ENCODE assay signal across 8 mouse cellular contexts in the genomic region with DNA sequence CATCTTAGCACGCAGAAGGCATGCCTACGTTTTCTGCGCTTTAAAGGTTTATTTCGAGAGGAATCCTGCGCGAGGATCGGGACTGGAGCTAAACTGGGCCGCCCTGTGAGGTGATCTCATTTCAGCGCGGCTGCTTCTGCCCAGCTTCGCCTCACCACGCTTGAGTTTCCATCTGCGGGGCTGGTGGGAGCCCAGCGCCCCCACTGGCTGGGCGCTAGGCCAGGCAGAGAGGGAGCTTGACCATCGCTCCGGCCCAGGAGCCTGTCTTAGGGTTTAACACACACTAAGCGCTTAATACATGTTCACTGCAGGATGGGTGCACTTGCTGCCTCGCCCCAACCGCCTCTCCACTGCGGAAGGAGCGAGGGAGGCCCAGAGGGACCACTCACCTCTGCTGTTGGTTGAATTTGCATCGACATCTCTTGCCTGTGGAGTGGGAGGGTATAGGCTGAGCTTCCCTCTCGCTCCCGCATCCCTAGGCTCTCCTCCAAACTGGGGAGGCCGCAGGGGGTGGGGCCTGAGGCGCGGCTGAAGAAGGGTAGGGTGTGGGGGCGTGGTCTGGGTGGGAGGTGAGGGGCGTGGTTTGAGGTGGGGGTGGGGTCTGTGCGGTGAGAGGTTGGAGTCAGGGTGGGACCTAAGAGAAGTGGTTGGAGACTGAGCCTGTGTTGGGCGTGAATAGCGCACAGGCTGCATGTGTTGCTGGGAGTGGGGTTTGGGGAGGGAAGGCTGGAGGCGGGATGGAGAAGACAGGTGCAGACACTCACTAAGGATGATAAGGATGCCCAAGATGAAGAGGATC. TPM values are rescaled to one million over a fixed set of nuclear protein-coding genes. Genes with fewer than 3 reads are reported as not detected.
DNase-seq lines count a peak whose midpoint lies in the region; ATAC-seq lines count a peak whose summit lies in the region.

No protein-coding gene starts in this region.

- in situ Hi-C loops in ES-E14 (cut with MboI; ENCODE audit: low sequenced_read_pairs in 2 of 2, unreplicated experiment in 2 of 2): no loop called here

- WGBS in embryonic facial prominence, embryonic 14.5 days: 2% methylated on average over 32 of the region's 34 CpGs
- WGBS in heart, embryonic 16.5 days: 3% methylated on average over 34 of the region's 34 CpGs
- WGBS in midbrain, embryonic 11.5 days: 1% methylated on average over 34 of the region's 34 CpGs
- 4% methylated on average over 34 of the region's 34 CpGs for WGBS in stomach, embryonic 16.5 days

- H3K4me3 ChIP-seq in ES-E14 (ENCODE audit: insufficient read depth in 1 of 2, low read depth in 1 of 2, low read length in 2 of 2, poor library complexity in 1 of 2, severe bottlenecking in 1 of 2): peak overlapping the region; percentile 35 to 42; a peak in 3 of 4 replicates
- H3K4me3 ChIP-seq in embryonic facial prominence, embryonic 14.5 days (ENCODE audit: low read depth, low read length): peak overlapping the region; percentile 32
- H3K4me3 ChIP-seq in heart, embryonic 16.5 days (ENCODE audit: low read length): peak overlapping the region; percentile 57
- no peak overlapping the region for H3K4me3 ChIP-seq in midbrain, embryonic 11.5 days (ENCODE audit: low read depth, low read length)
- peak overlapping the region; percentile 22 for H3K4me3 ChIP-seq in stomach, embryonic 16.5 days (replicated peaks; ENCODE audit: low read length)

- peak overlapping the region; percentile 49 for H3K4me2 ChIP-seq in embryonic facial prominence, embryonic 14.5 days (ENCODE audit: low read depth, low read length)
- H3K4me2 ChIP-seq in heart, embryonic 16.5 days (ENCODE audit: low read depth, low read length): peak overlapping the region; percentile 76
- peak overlapping the region; percentile 15 for H3K4me2 ChIP-seq in midbrain, embryonic 11.5 days
- peak overlapping the region; percentile 45 for H3K4me2 ChIP-seq in stomach, embryonic 16.5 days (ENCODE audit: low read depth, low read length)

- H3K4me1 ChIP-seq in ES-E14 (ENCODE audit: control insufficient read depth in 2 of 2, insufficient read depth in 2 of 2, low read length in 2 of 2, poor library complexity in 1 of 2): peaks cover 0 to 6% of the 10 kb centered on the region in 2 experiments; a peak in 1 of 4 replicates
- peaks cover 55% of the 10 kb centered on the region for H3K4me1 ChIP-seq in embryonic facial prominence, embryonic 14.5 days (ENCODE audit: control insufficient read depth, insufficient read depth, low read length)
- peaks cover 42% of the 10 kb centered on the region for H3K4me1 ChIP-seq in heart, embryonic 16.5 days (ENCODE audit: control insufficient read depth, insufficient read depth, low read length)
- H3K4me1 ChIP-seq in midbrain, embryonic 11.5 days (ENCODE audit: control insufficient read depth, insufficient read depth, low read length): peaks cover 32% of the 10 kb centered on the region
- H3K4me1 ChIP-seq in stomach, embryonic 16.5 days (ENCODE audit: control insufficient read depth, insufficient read depth, low read length): peaks cover 37% of the 10 kb centered on the region

- ATAC-seq in embryonic facial prominence, embryonic 14.5 days (ENCODE audit: low read depth): peak; percentile 22; the same call in 1 of the 2 replicates
- ATAC-seq in heart, embryonic 16.5 days (replicated peaks; ENCODE audit: extremely low read depth, insufficient read depth, low FRiP score): peak; percentile 4; the same call in 1 of the 2 replicates
- ATAC-seq in midbrain, embryonic 11.5 days (ENCODE audit: low FRiP score): peak; percentile 13
- peak; percentile 51; the same call in 1 of the 2 replicates for ATAC-seq in stomach, embryonic 16.5 days (ENCODE audit: insufficient read depth, low FRiP score)

- no peak overlapping the region for H3K27ac ChIP-seq in ES-E14 (ENCODE audit: insufficient read depth, low read depth, low read length, poor library complexity, severe bottlenecking)
- H3K27ac ChIP-seq in embryonic facial prominence, embryonic 14.5 days (replicated peaks; ENCODE audit: low read depth, low read length): no peak overlapping the region
- peak overlapping the region; percentile 4; the same call in 1 of the 2 replicates for H3K27ac ChIP-seq in heart, embryonic 16.5 days (ENCODE audit: low read length)
- H3K27ac ChIP-seq in midbrain, embryonic 11.5 days (ENCODE audit: low read depth, low read length): no peak overlapping the region
- H3K27ac ChIP-seq in stomach, embryonic 16.5 days (ENCODE audit: low read length): no peak overlapping the region

- H3K27me3 ChIP-seq in embryonic facial prominence, embryonic 14.5 days (replicated peaks; ENCODE audit: control insufficient read depth, insufficient read depth, low read length): peaks cover 47% of the 10 kb centered on the region
- H3K27me3 ChIP-seq in heart, embryonic 16.5 days (ENCODE audit: control insufficient read depth, insufficient read depth, low read length): peaks cover 26% of the 10 kb centered on the region
- H3K27me3 ChIP-seq in midbrain, embryonic 11.5 days (ENCODE audit: control insufficient read depth, insufficient read depth, low read length): peaks cover 53% of the 10 kb centered on the region
- peaks cover 45% of the 10 kb centered on the region for H3K27me3 ChIP-seq in stomach, embryonic 16.5 days (ENCODE audit: control insufficient read depth, insufficient read depth, low read length)

- peak; percentile 55 for DNase-seq in adrenal gland, postnatal 10 days
- no peak for DNase-seq in adrenal gland, postnatal 4 days (ENCODE audit: low spot score in 2 of 2)
- DNase-seq in ES-E14 (ENCODE audit: low read depth, low spot score): peak; percentile 79
- DNase-seq in embryonic facial prominence, embryonic 14.5 days (ENCODE audit: low spot score): peak; percentile 63
- DNase-seq in left cerebral cortex, postnatal 10 days (ENCODE audit: extremely low spot score in 1 of 2, low spot score in 2 of 2): peak; percentile 68 to 84
- DNase-seq in midbrain, embryonic 11.5 days (ENCODE audit: low spot score, missing footprints): no peak

- no peak overlapping the region for H3K9ac ChIP-seq in ES-E14 (ENCODE audit: insufficient read depth, low read depth, low read length, poor library complexity, severe bottlenecking)
- H3K9ac ChIP-seq in embryonic facial prominence, embryonic 14.5 days (ENCODE audit: low read depth, low read length): peak overlapping the region; percentile 45; the same call in 1 of the 2 replicates
- peak overlapping the region; percentile 50 for H3K9ac ChIP-seq in heart, embryonic 16.5 days (ENCODE audit: low read length)
- no peak overlapping the region; the same call in 1 of the 2 replicates for H3K9ac ChIP-seq in midbrain, embryonic 11.5 days (ENCODE audit: low read length)
- H3K9ac ChIP-seq in stomach, embryonic 16.5 days (ENCODE audit: low read length): peak overlapping the region; percentile 34

- H3K9me3 ChIP-seq in ES-E14 (ENCODE audit: control insufficient read depth, insufficient read depth, low read depth, low read length): no peaks in the 10 kb centered on the region
- H3K9me3 ChIP-seq in embryonic facial prominence, embryonic 14.5 days (ENCODE audit: control insufficient read depth, low read length): no peaks in the 10 kb centered on the region
- H3K9me3 ChIP-seq in heart, embryonic 16.5 days (replicated peaks; ENCODE audit: control insufficient read depth, low read length): no peaks in the 10 kb centered on the region
- H3K9me3 ChIP-seq in midbrain, embryonic 11.5 days (ENCODE audit: control insufficient read depth, low read length): no peaks in the 10 kb centered on the region
- H3K9me3 ChIP-seq in stomach, embryonic 16.5 days (replicated peaks; ENCODE audit: control insufficient read depth, low read length): no peaks in the 10 kb centered on the region

- intact Hi-C loops in left cerebral cortex, postnatal 10 days (cut with DNase I): loop anchor here (5.0 kb wide), 1 partner anchor 96 kb away; a partner anchor contains a TSS

- no peaks in the 10 kb centered on the region for H3K36me3 ChIP-seq in ES-E14 (ENCODE audit: control insufficient read depth, insufficient read depth, low read length, poor library complexity, severe bottlenecking)
- no peaks in the 10 kb centered on the region for H3K36me3 ChIP-seq in embryonic facial prominence, embryonic 14.5 days (ENCODE audit: control insufficient read depth, insufficient read depth, low read length)
- H3K36me3 ChIP-seq in heart, embryonic 16.5 days (ENCODE audit: control insufficient read depth, insufficient read depth): no peaks in the 10 kb centered on the region
- H3K36me3 ChIP-seq in midbrain, embryonic 11.5 days (ENCODE audit: control insufficient read depth, insufficient read depth, low read length): no peaks in the 10 kb centered on the region
- no peaks in the 10 kb centered on the region for H3K36me3 ChIP-seq in stomach, embryonic 16.5 days (ENCODE audit: control insufficient read depth, insufficient read depth, low read length)

RNA-seq across cellular contexts. Expression of a gene that starts 1.6 kb away (rescaled TPM):
- 10 to 100 TPM in 1 of 2 experiments, 1 to 10 TPM in 1; 7.5 to 18.2 TPM for total RNA-seq in adrenal gland, postnatal 10 days (2021)
- 10 to 100 TPM in 1 of 2 experiments, 1 to 10 TPM in 1; 8.9 to 13.3 TPM for total RNA-seq in adrenal gland, postnatal 4 days (2021)
- total RNA-seq in ES-E14 (2012; rRNA removed): not detected in 2 replicates
- polyA plus RNA-seq in embryonic facial prominence, embryonic 14.5 days (2014; fragmentation: Nextera tagmentation; extraction: Ambion mirVana): 37.0 and 40.9 TPM in 2 replicates
- 1.1 TPM in 2 replicates for polyA plus RNA-seq in heart, embryonic 16.5 days (2015; fragmentation: Nextera tagmentation; extraction: Ambion mirVana)
- 100 to 1,000 TPM; 371 to 375 TPM for total RNA-seq in left cerebral cortex, postnatal 10 days (2021)
- polyA plus RNA-seq in midbrain, embryonic 11.5 days (2014; fragmentation: Nextera tagmentation; extraction: Ambion mirVana): 5.4 and 6.2 TPM in 2 replicates
- 22.2 and 25.8 TPM in 2 replicates for polyA plus RNA-seq in stomach, embryonic 16.5 days (2015; fragmentation: Nextera tagmentation; extraction: Ambion mirVana)

RNA-seq across cellular contexts. Expression of a gene that starts 4.2 kb away (rescaled TPM):
- total RNA-seq in adrenal gland, postnatal 10 days (2021): 100 to 1,000 TPM; 353 to 358 TPM
- total RNA-seq in adrenal gland, postnatal 4 days (2021): 100 to 1,000 TPM; 141 to 173 TPM
- total RNA-seq in ES-E14 (2012; rRNA removed): 1.4 TPM in 1 of 2 replicates, not detected in the other
- 113 and 135 TPM in 2 replicates for polyA plus RNA-seq in embryonic facial prominence, embryonic 14.5 days (2014; fragmentation: Nextera tagmentation; extraction: Ambion mirVana)
- polyA plus RNA-seq in heart, embryonic 16.5 days (2015; fragmentation: Nextera tagmentation; extraction: Ambion mirVana): 1,006 and 1,110 TPM in 2 replicates
- 10 to 100 TPM; 34.1 to 35.5 TPM for total RNA-seq in left cerebral cortex, postnatal 10 days (2021)
- polyA plus RNA-seq in midbrain, embryonic 11.5 days (2014; fragmentation: Nextera tagmentation; extraction: Ambion mirVana): 4.8 and 5.4 TPM in 2 replicates
- polyA plus RNA-seq in stomach, embryonic 16.5 days (2015; fragmentation: Nextera tagmentation; extraction: Ambion mirVana): 127 and 129 TPM in 2 replicates

RNA-seq across cellular contexts. Expression of a gene that starts 6.3 kb away (rescaled TPM):
- total RNA-seq in adrenal gland, postnatal 10 days (2021): 1 to 10 TPM; 6.1 to 7.0 TPM
- total RNA-seq in adrenal gland, postnatal 4 days (2021): 1 to 10 TPM; 6.8 to 6.9 TPM
- 0.16 and 0.18 TPM in 2 replicates for total RNA-seq in ES-E14 (2012; rRNA removed)
- 0.86 and 1.6 TPM in 2 replicates for polyA plus RNA-seq in embryonic facial prominence, embryonic 14.5 days (2014; fragmentation: Nextera tagmentation; extraction: Ambion mirVana)
- polyA plus RNA-seq in heart, embryonic 16.5 days (2015; fragmentation: Nextera tagmentation; extraction: Ambion mirVana): 0.09 and 0.11 TPM in 2 replicates
- total RNA-seq in left cerebral cortex, postnatal 10 days (2021): 1 to 10 TPM; 9.0 to 9.2 TPM
- 0.58 and 0.85 TPM in 2 replicates for polyA plus RNA-seq in midbrain, embryonic 11.5 days (2014; fragmentation: Nextera tagmentation; extraction: Ambion mirVana)
- 0.92 and 1.7 TPM in 2 replicates for polyA plus RNA-seq in stomach, embryonic 16.5 days (2015; fragmentation: Nextera tagmentation; extraction: Ambion mirVana)

RNA-seq across cellular contexts. Expression of a gene that starts 10.6 kb away (rescaled TPM):
- total RNA-seq in adrenal gland, postnatal 10 days (2021): 10 to 100 TPM; 39.1 to 42.0 TPM
- 10 to 100 TPM; 30.0 to 31.2 TPM for total RNA-seq in adrenal gland, postnatal 4 days (2021)
- total RNA-seq in ES-E14 (2012; rRNA removed): 9.6 and 16.0 TPM in 2 replicates
- 57.0 and 64.6 TPM in 2 replicates for polyA plus RNA-seq in embryonic facial prominence, embryonic 14.5 days (2014; fragmentation: Nextera tagmentation; extraction: Ambion mirVana)
- polyA plus RNA-seq in heart, embryonic 16.5 days (2015; fragmentation: Nextera tagmentation; extraction: Ambion mirVana): 44.7 and 46.7 TPM in 2 replicates
- total RNA-seq in left cerebral cortex, postnatal 10 days (2021): 10 to 100 TPM; 37.2 to 37.5 TPM
- 11.3 and 12.6 TPM in 2 replicates for polyA plus RNA-seq in midbrain, embryonic 11.5 days (2014; fragmentation: Nextera tagmentation; extraction: Ambion mirVana)
- 28.0 and 31.0 TPM in 2 replicates for polyA plus RNA-seq in stomach, embryonic 16.5 days (2015; fragmentation: Nextera tagmentation; extraction: Ambion mirVana)

RNA-seq across cellular contexts. Expression of a gene that starts 23.7 kb away (rescaled TPM):
- 1 to 10 TPM; 4.0 to 5.6 TPM for total RNA-seq in adrenal gland, postnatal 10 days (2021)
- total RNA-seq in adrenal gland, postnatal 4 days (2021): 1 to 10 TPM; 2.0 to 5.9 TPM
- total RNA-seq in ES-E14 (2012; rRNA removed): 2.2 and 3.2 TPM in 2 replicates
- 48.8 and 71.7 TPM in 2 replicates for polyA plus RNA-seq in embryonic facial prominence, embryonic 14.5 days (2014; fragmentation: Nextera tagmentation; extraction: Ambion mirVana)
- polyA plus RNA-seq in heart, embryonic 16.5 days (2015; fragmentation: Nextera tagmentation; extraction: Ambion mirVana): 8.0 and 10.1 TPM in 2 replicates
- not detected for total RNA-seq in left cerebral cortex, postnatal 10 days (2021)
- polyA plus RNA-seq in midbrain, embryonic 11.5 days (2014; fragmentation: Nextera tagmentation; extraction: Ambion mirVana): 1.8 and 2.3 TPM in 2 replicates
- 497 and 614 TPM in 2 replicates for polyA plus RNA-seq in stomach, embryonic 16.5 days (2015; fragmentation: Nextera tagmentation; extraction: Ambion mirVana)

Comparison
In these comparisons a context has a peak if more than half of its experiments do, and no peak if none do; other contexts are left out.
1. DNase-seq: peak in adrenal gland, postnatal 10 days (single experiment), ES-E14 (single experiment), embryonic facial prominence, embryonic 14.5 days (single experiment) and left cerebral cortex, postnatal 10 days (2 of 2); none in adrenal gland, postnatal 4 days (0 of 2) and midbrain, embryonic 11.5 days (single experiment).
2. H3K9ac ChIP-seq: peak in embryonic facial prominence, embryonic 14.5 days (single experiment), heart, embryonic 16.5 days (single experiment) and stomach, embryonic 16.5 days (single experiment); none in ES-E14 (single experiment) and midbrain, embryonic 11.5 days (single experiment).
3. H3K4me2 ChIP-seq: peak in every context shown above with its lines; median percentile 76 in heart, embryonic 16.5 days; 49 in embryonic facial prominence, embryonic 14.5 days; 45 in stomach, embryonic 16.5 days; 15 in midbrain, embryonic 11.5 days.
4. RNA of a gene that starts 1.6 kb away (total RNA-seq): 371 to 375 TPM in left cerebral cortex, postnatal 10 days; 7.5 to 18.2 TPM in adrenal gland, postnatal 10 days, 8.9 to 13.3 TPM in adrenal gland, postnatal 4 days and not detected in ES-E14; every median in the first group is over 10 times any median in the second.
5. RNA of a gene that starts 4.2 kb away (total RNA-seq): 353 to 358 TPM in adrenal gland, postnatal 10 days, 141 to 173 TPM in adrenal gland, postnatal 4 days and 34.1 to 35.5 TPM in left cerebral cortex, postnatal 10 days; 1.4 TPM in ES-E14; every median in the first group is over 10 times any median in the second.
6. Peak in every context shown above with its lines, with median percentiles within 50 percentile points of each other: ATAC-seq.